Mouse (Mus musculus) thymus, adult 18-20 months (tissue): ENCODE data around the gene Gm45785.
"Not testable (repeated sequence)": the region's sequence is repeated elsewhere in the genome, so short reads cannot be mapped to it uniquely, and the experiment has no call there.

ENCODE experiments used
- DNase-seq, 2 experiments: peaks; one replicate each; pipeline ENCODE4 v3.0.0; 2022; ENCODE audit warnings: mixed read lengths in 2 of 2

Gm45785 gene

GRCm38 (mm10) chr7:140855860-140856784 is at the start of gene Gm45785:
Gene Gm45785 (minus strand): TSS chr7:140856331.
- peak; percentile 48 to 57 for DNase-seq

- no peak for DNase-seq
These were observed 49.5 kb upstream of the Gm45785 start for GRCm38 (mm10) chr7:140905642-140906081.

GRCm38 (mm10) chr7:140903212-140903611 is 47.1 kb upstream of the Gm45785 start:
- peak; percentile 44 to 46 for DNase-seq

- DNase-seq = no peak
These were observed 46.1 kb upstream of the Gm45785 start for GRCm38 (mm10) chr7:140902036-140902875.

- DNase-seq = no peak
These were observed 44.1 kb upstream of the Gm45785 start, which contains the start of gene Cox8b for GRCm38 (mm10) chr7:140900220-140900619. Gene Cox8b (minus strand): TSS chr7:140900446.

- DNase-seq = no peak
These were observed 43.0 kb upstream of the Gm45785 start for GRCm38 (mm10) chr7:140899121-140899520.

GRCm38 (mm10) chr7:140897863-140898262 is 41.7 kb upstream of the Gm45785 start:
- DNase-seq = no peak

- DNase-seq = no peak
These were observed 38.5 kb upstream of the Gm45785 start for GRCm38 (mm10) chr7:140894611-140895010.

GRCm38 (mm10) chr7:140894031-140894430 is 37.9 kb upstream of the Gm45785 start:
- DNase-seq = no peak

GRCm38 (mm10) chr7:140890636-140891035 is 34.5 kb upstream of the Gm45785 start:
- not testable (repeated sequence) for DNase-seq

- DNase-seq = no peak
These were observed 26.3 kb upstream of the Gm45785 start for GRCm38 (mm10) chr7:140882469-140882803.

- DNase-seq = peak; percentile 85 to 89
These were observed 25.8 kb upstream of the Gm45785 start, which contains the start of the genes Psmd13 and Sirt3 for GRCm38 (mm10) chr7:140881696-140882468. Gene Psmd13 (plus strand): TSS chr7:140881968. Gene Sirt3 (minus strand): TSS chr7:140882309.

GRCm38 (mm10) chr7:140880865-140881515 is 24.9 kb upstream of the Gm45785 start:
- DNase-seq = no peak

GRCm38 (mm10) chr7:140880419-140880818 is 24.3 kb upstream of the Gm45785 start:
- no peak for DNase-seq

GRCm38 (mm10) chr7:140879355-140879754 is 23.2 kb upstream of the Gm45785 start:
- no peak for DNase-seq

- DNase-seq = no peak
These were observed 21.2 kb upstream of the Gm45785 start for GRCm38 (mm10) chr7:140877364-140877763.

- no peak for DNase-seq
These were observed 18.1 kb upstream of the Gm45785 start for GRCm38 (mm10) chr7:140874224-140874623.

GRCm38 (mm10) chr7:140864761-140865160 is 8.6 kb upstream of the Gm45785 start:
- no peak for DNase-seq

GRCm38 (mm10) chr7:140860728-140861127 is 4.6 kb upstream of the Gm45785 start:
- no peak for DNase-seq

- DNase-seq = no peak
These were observed 3.9 kb upstream of the Gm45785 start for GRCm38 (mm10) chr7:140859997-140860396.

GRCm38 (mm10) chr7:140858746-140859145 is 2.6 kb upstream of the Gm45785 start:
- DNase-seq = no peak
